Mouse (Mus musculus) adrenal gland, postnatal 4 days (tissue): ENCODE data around the gene Gm21974. TPM values are rescaled to one million over a fixed set of nuclear protein-coding genes. Genes with fewer than 3 reads are reported as not detected.
"Not testable (repeated sequence)": the region's sequence is repeated elsewhere in the genome, so short reads cannot be mapped to it uniquely, and the experiment has no call there.

ENCODE experiments used
- DNase-seq, 2 experiments: peaks; one replicate each; pipeline ENCODE4 v3.0.0; 2021 to 2022; ENCODE audit warnings: low spot score in 2 of 2, mixed read lengths in 2 of 2
- long read RNA-seq, 2 experiments: library from polyadenylated mRNA; stranded (forward); transcript quantifications; one replicate each; pipeline ENCODE4 v2.0.0; 2021
- total RNA-seq, 2 experiments: library from RNA; stranded (reverse); gene quantifications; 2 replicates each; pipeline ENCODE4 v1.2.3; 2021

Gm21974 gene
- not detected for total RNA-seq
- long read RNA-seq, experiment 1, partial matches to known transcripts, result 5 of 7 reads
- long read RNA-seq, experiment 1, other reads (novel, unspliced or antisense), result 2 of 7 reads
- long read RNA-seq, experiment 2, partial matches to known transcripts, result 1 of 5 reads
- long read RNA-seq, experiment 2, other reads (novel, unspliced or antisense), result 4 of 5 reads

GRCm38 (mm10) chr7:127895442-127895841, at the start of gene Gm21974, which contains the start of gene Vkorc1:
Gene Gm21974, minus strand, starts transcription at chr7:127895454.
Gene Vkorc1, minus strand, starts transcription at chr7:127895617.
- DNase-seq, result peak; percentile 81 to 89

GRCm38 (mm10) chr7:127944614-127945013, 49.4 kb upstream of the Gm21974 start:
- DNase-seq, result no peak

DNA sequence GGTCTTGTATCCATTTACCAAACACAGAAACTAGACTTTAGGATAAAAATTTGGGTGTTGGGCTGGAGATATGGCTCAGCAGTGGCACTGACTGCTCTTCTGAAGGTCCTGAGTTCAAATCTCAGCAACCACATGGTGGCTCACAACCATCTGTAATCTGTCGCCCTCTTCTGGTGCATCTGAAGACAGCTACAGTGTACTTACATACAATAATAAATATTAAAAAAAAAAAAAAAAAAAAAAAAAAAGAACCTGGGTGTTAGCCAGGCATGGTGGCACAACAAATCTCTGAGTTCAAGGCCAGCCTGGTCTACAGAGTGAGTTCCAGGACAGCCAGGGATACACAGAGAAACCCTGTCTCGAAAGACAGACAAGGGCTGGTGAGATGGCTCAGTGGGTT, 46.8 kb upstream of the Gm21974 start:
- DNase-seq, result not testable (repeated sequence)

GRCm38 (mm10) chr7:127936216-127936884, 41.1 kb upstream of the Gm21974 start:
- no peak for DNase-seq

DNA sequence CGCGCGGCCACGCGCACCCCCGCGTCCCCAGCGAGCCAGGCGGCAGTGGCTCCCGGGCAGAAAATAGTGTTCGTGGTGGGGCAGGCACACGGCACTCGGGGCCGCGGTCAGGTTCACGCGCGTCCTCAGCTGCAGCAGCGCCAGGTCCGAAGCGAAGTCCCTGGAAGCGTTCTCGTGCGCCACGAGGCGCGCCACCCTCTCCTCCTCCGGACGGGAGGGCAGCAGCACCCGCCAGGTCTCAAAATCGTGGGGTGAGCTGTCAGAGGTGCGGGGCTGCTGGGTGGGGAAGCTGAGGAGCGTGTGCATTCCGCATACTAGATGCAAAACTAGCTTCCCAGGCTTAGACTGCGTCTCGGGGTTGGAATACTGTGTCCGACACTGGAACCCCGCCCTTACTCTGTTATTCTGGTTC, 40.5 kb upstream of the Gm21974 start:
- no peak for DNase-seq

GRCm38 (mm10) chr7:127935028-127935722, 39.9 kb upstream of the Gm21974 start:
- peak; percentile 88 to 94 for DNase-seq

DNA sequence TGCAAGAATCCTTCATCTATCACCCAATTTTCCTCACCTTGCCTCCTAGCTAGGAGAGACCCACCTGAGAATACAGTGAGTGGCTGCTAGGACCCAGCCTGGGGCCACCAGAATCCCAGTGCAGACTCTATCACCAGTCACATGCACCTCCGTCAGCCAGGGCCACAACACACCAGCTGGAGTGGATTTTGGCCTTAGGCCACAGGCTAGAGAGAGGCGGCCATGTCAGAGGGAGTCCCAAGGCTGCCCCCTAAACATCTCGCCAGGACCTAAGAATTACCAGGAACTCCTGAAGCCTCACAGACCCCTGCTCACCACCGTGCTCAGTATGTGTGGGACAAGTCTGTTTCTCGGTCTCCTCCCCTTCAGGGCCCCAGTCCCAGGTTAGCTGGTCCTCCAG, 38.8 kb upstream of the Gm21974 start:
- no peak for DNase-seq

DNA sequence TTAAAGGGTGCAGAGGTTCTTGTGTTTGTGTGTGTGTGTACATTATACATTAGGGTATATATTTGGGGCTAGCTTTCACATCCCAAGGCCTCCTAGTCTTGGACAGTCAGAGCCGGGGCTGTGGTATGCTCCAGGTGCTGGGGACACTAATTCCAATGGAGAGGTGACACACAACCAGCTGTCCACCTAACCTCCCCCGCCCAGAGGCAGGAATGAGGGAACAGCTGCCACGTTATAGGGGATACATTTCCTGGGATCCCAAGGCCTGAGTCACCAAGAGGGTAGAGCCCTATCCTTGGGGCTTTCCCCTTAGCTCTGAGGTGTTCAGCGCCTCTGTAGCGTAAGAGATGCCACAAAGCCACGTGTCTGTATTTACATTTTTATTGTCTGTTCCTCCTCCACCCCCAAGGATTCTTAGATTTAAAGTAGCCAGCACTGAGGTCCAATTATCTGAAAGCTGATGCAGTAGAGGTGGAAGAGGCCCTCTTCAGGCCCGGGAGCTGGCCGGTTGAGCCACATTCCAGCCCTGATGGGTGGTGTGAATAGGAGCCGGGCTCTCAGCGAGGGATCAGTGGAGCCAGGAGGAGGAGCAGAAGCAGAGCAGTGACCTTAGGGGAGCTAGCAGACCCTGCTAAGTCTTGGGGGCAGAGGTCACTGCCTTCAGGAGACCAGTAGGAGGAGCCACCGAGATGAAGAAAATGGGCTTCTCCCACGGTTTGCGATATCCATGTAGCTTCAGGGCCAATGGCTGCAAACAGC, 37.2 kb upstream of the Gm21974 start:
- DNase-seq, result no peak

GRCm38 (mm10) chr7:127931351-127932135, 36.3 kb upstream of the Gm21974 start:
- no peak for DNase-seq

DNA sequence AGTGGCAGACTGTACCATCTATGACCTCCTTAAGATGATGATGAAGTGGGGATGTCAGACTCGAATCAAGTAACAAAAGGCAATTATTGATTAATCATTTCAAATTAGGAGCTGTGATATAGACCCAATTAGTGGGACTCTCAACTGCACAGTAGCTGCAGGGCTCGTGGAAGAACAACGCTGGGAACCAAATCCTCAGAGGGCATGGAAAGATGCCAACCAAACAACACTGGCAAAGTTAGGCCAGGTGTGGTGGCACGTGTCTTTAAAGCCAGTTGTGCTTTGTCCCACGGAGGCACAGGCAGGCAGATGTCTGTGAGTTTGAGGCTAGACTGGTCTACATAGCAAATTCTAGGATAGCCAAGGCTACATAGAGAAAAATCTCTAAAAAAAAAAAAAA, 35.4 kb upstream of the Gm21974 start:
- no peak for DNase-seq

- no peak for DNase-seq
Measured at GRCm38 (mm10) chr7:127929923-127930322, 34.7 kb upstream of the Gm21974 start, which contains the start of gene Prss8. Gene Prss8, minus strand, starts transcription at chr7:127930104.

- DNase-seq, result no peak
Measured at GRCm38 (mm10) chr7:127928596-127928995, 33.3 kb upstream of the Gm21974 start.

- DNase-seq, result no peak
Measured at GRCm38 (mm10) chr7:127927726-127928125, 32.5 kb upstream of the Gm21974 start.

DNA sequence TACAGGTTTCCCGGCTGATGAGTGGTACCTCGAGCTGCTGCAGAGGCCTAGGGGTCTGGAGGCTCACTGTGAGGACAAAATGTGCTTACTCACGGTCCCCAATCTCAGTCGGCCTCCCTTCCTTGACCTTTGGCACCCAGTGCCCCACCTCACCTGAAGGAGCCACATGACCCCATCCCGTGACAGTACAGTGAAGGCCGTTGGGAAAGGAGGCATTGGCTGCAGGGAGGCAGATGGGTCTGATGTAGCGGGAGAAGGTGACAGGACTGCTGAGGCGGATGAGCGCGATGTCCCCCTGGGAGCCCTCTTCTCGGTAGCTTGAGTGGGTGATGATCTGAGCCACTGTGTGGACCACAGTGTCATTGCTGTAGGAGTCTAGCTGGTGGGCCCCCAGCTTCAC, 31.6 kb upstream of the Gm21974 start:
- no peak for DNase-seq

- DNase-seq, result no peak
Measured at GRCm38 (mm10) chr7:127926066-127926465, 30.8 kb upstream of the Gm21974 start.

- no peak for DNase-seq
Measured at GRCm38 (mm10) chr7:127925252-127925651, 30.0 kb upstream of the Gm21974 start.

DNA sequence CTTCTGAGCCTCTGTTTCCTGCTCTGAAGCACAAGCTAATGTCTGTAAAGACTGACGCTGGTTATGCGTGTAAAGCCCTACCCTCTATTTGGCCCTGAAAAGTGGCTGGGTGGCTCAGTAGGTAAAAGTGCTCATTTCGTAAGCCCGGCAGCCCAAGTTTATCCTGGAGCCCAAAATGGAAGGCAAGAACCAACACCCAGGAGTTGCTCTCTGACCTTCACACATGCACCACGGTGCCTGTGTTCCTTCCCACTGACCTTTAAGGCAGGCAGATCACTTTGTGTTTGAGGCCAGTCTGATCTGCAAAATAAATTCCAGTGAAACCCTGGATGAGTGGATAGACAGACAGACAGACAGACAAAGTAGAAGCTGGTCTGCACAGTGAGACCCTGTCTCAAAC, 28.5 kb upstream of the Gm21974 start:
- no peak for DNase-seq

DNA sequence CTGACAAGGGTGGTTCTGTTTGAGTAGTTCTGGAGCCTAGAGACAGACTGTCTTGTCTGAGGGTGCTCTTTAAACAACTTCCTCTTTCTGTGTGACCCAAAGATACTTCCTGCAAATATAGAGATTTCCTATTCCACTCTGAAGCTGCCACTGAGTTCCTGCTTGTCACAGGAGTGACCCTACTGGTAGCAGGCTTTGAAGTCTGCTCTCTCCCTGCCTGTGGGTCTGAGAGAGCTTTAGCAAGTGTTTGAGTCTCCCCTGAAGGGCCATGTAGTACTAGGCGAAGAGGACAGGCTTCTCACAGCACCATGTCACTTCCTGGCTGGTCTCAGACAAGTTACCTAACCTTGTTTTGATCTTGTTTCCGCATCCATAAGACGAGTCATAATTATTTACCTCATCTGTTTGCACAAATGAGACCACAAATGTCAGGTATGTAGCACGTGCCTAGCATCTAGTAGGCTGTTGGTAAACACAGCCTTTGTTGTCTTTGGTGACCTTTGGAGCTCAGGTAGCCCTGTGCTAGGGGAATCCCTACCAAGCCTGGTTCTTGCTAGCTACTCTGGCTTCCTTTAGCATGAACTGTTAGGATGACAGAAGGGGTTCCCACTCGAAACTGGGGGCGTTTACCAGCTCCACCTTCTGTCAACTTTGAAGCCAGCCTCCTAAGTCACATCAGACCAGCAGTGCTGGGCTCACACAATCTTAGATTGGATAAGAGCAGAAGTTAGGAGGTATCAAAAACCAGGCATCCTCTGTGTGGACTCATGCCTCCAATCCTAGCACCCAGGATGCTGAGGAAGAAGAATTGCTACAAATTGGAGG, 27.4 kb upstream of the Gm21974 start:
- DNase-seq, result no peak

DNA sequence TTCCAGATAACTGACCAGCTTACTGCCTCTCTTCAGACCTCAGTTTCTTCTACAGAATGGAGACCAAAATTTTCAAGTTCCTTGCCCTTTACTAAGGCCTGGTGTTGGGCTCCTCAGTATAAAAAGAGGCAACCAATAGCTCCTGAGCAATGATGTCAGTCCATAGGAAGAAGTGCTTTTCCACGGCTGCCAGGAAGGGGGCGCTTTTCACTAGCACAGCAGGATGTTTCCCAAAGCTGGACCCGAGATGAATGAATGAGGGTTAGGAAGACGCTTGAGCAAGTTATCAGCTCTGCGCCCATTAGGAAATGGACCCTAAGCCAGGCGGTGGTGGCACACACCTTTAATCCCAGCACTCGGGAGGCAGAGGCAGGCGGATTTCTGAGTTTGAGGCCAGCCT, 26.3 kb upstream of the Gm21974 start:
- no peak for DNase-seq

DNA sequence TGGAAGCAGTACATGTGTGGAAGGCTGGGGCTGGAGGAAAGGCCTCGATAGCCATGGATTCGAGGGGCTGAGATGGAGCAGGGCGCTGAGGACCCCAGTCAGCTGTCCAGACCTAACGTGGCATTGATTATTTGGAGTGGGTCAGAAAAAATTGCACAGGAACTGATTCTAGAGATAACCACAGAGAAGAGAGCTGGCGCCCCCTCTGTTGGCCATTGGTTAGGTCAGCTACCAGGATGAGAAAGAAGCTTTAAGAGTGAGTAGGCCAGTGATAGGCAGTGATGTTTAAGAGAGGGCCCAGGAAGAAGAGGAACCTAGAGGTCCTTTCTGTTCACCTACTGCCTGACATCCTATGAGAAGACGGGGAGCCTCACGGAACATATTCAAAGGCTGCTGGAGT, 24.0 kb upstream of the Gm21974 start:
- DNase-seq, result no peak
